Mouse (Mus musculus) kidney, adult 2 months (tissue): ENCODE measurements at regions not wholly inside any gene's neighbourhood (a gene's known extent, or its start where the extent isn't known, plus 50 kb on each side); places are given as distances from the start of the nearest gene placed in this dataset.

Experiments used
- DNase-seq: peaks from one replicate; pipeline ENCODE4 v3.0.0; 2021
- H3K27ac ChIP-seq: fragments of 200-500 bp; 2 replicates; pipeline ENCODE4 v1.5.1; 2012; ENCODE audit warnings: low read depth, low read length, control low read depth, inconsistent platforms; ENCODE audit not compliant: insufficient read depth
- H3K27me3 ChIP-seq: fragments of 200-500 bp; replicated peaks from 2 replicates; pipeline ENCODE4 v1.6.1; 2012; ENCODE audit warnings: mild to moderate bottlenecking, moderate library complexity, low read length, inconsistent platforms; ENCODE audit not compliant: control insufficient read depth, insufficient read depth
- H3K36me3 ChIP-seq: fragments of 200-500 bp; 2 replicates; pipeline ENCODE4 v1.6.1; 2012; ENCODE audit warnings: mild to moderate bottlenecking, moderate library complexity, low read length, inconsistent platforms; ENCODE audit not compliant: control insufficient read depth, insufficient read depth
- H3K4me1 ChIP-seq: fragments of 200-500 bp; 2 replicates; pipeline ENCODE4 v1.6.1; 2011; ENCODE audit warnings: low read length; ENCODE audit not compliant: control insufficient read depth, insufficient read depth
- H3K4me3 ChIP-seq: fragments of 200-500 bp; 2 replicates; pipeline ENCODE4 v1.5.1; 2011; ENCODE audit warnings: mild to moderate bottlenecking, low read depth, low read length, control low read depth; ENCODE audit not compliant: insufficient read depth
- CTCF ChIP-seq: fragments of 200-500 bp; conservative IDR thresholded peaks from 2 replicates; pipeline ENCODE4 v1.5.1; 2011; ENCODE audit warnings: low read depth, mild to moderate bottlenecking, control low read depth, low read length, moderate library complexity, mixed read lengths; ENCODE audit not compliant: insufficient read depth, insufficient read length
- POLR2A ChIP-seq: fragments of 200-500 bp; IDR thresholded peaks from one replicate; pipeline ENCODE4 v1.6.1; 2011; ENCODE audit warnings: low read depth, low read length, control low read depth
- WGBS: fragments of 180-500 bp; shearing (Covaris S2); methylation state at CpG from one replicate; pipeline ENCODE4 v1.1.7; 2018; 5-methylcytosine and 5-hydroxymethylcytosine counted together

GRCm38 (mm10) chr4:153321085-153321484 lies 161.5 kb downstream of the Ajap1 start:
- 54% methylated on average over 10 of the region's 10 CpGs for WGBS
- no peaks in the 10 kb centered on the region for H3K4me1 ChIP-seq
- H3K27me3 ChIP-seq = no peaks in the 10 kb centered on the region
- H3K27ac ChIP-seq = no peak overlapping the region
- no peak for DNase-seq
- no peaks in the 10 kb centered on the region for H3K36me3 ChIP-seq
- TF ChIP-seq POLR2A (no peak), CTCF (no peak)
- no peak overlapping the region for H3K4me3 ChIP-seq

GRCm38 (mm10) chr4:153320602-153321001 lies 162.0 kb downstream of the Ajap1 start:
- TF ChIP-seq POLR2A (no peak), CTCF (no peak)
- H3K4me3 ChIP-seq = no peak overlapping the region
- no peaks in the 10 kb centered on the region for H3K36me3 ChIP-seq
- H3K27ac ChIP-seq = no peak overlapping the region
- H3K27me3 ChIP-seq = no peaks in the 10 kb centered on the region
- 27% methylated on average over 9 of the region's 9 CpGs for WGBS
- H3K4me1 ChIP-seq = no peaks in the 10 kb centered on the region
- DNase-seq = no peak

GRCm38 (mm10) chr4:153316964-153317724 lies 165.5 kb downstream of the Ajap1 start:
- no peak overlapping the region for H3K27ac ChIP-seq
- no peaks in the 10 kb centered on the region for H3K27me3 ChIP-seq
- WGBS = 89% methylated on average over 16 of the region's 16 CpGs
- no peaks in the 10 kb centered on the region for H3K36me3 ChIP-seq
- no peaks in the 10 kb centered on the region for H3K4me1 ChIP-seq
- TF ChIP-seq POLR2A (no peak), CTCF (no peak)
- DNase-seq = no peak
- H3K4me3 ChIP-seq = no peak overlapping the region

GRCm38 (mm10) chr4:153316519-153316918 lies 166.1 kb downstream of the Ajap1 start:
- no peak for TF ChIP-seq CTCF
- no peak for TF ChIP-seq POLR2A

GRCm38 (mm10) chr4:153313961-153314360 lies 168.7 kb downstream of the Ajap1 start:
- WGBS = 79% methylated on average over 12 of the region's 12 CpGs
- Histone ChIP-seq H3K36me3 (no peaks in the 10 kb centered on the region), H3K27ac (no peak overlapping the region), H3K27me3 (no peaks in the 10 kb centered on the region), H3K4me1 (no peaks in the 10 kb centered on the region), H3K4me3 (no peak overlapping the region)
- no peak for TF ChIP-seq CTCF
- no peak for DNase-seq

More at GRCm38 (mm10) chr4:153316519-153316918, 166.1 kb downstream of the Ajap1 start:
- no peak for DNase-seq
- Histone ChIP-seq H3K4me3 (no peak overlapping the region), H3K4me1 (no peaks in the 10 kb centered on the region), H3K27ac (no peak overlapping the region), H3K27me3 (no peaks in the 10 kb centered on the region), H3K36me3 (no peaks in the 10 kb centered on the region)
- WGBS = 94% methylated on average over 4 of the region's 4 CpGs

- WGBS = 67% methylated on average over 5 of the region's 5 CpGs
- Histone ChIP-seq H3K27ac (no peak overlapping the region), H3K27me3 (no peaks in the 10 kb centered on the region), H3K4me3 (no peak overlapping the region), H3K36me3 (no peaks in the 10 kb centered on the region), H3K4me1 (no peaks in the 10 kb centered on the region)
- no peak for DNase-seq
- no peak for TF ChIP-seq CTCF
Observed at GRCm38 (mm10) chr4:153311574-153311973, 171.0 kb downstream of the Ajap1 start.

GRCm38 (mm10) chr4:153310641-153311040 lies 172.0 kb downstream of the Ajap1 start:
- no peaks in the 10 kb centered on the region for H3K4me1 ChIP-seq
- no peaks in the 10 kb centered on the region for H3K36me3 ChIP-seq
- TF ChIP-seq POLR2A (no peak), CTCF (no peak)
- DNase-seq = no peak
- no peak overlapping the region for H3K27ac ChIP-seq
- 37% methylated on average over 2 of the region's 2 CpGs for WGBS
- H3K4me3 ChIP-seq = no peak overlapping the region
- no peaks in the 10 kb centered on the region for H3K27me3 ChIP-seq
